Mouse (Mus musculus) small intestine, adult 2 months (tissue): ENCODE data around the gene Lat2. TPM values are rescaled to one million over a fixed set of nuclear protein-coding genes. Genes with fewer than 3 reads are reported as not detected.

Experiments
- H3K27ac ChIP-seq: fragments of 200-500 bp; 2 replicates; pipeline ENCODE4 v1.5.1; 2012; ENCODE audit warnings: low read depth, low read length, control low read depth, inconsistent platforms; ENCODE audit not compliant: insufficient read depth
- H3K27me3 ChIP-seq: fragments of 200-500 bp; 2 replicates; pipeline ENCODE4 v1.6.1; 2012; ENCODE audit warnings: mild to moderate bottlenecking, moderate library complexity, low read length, inconsistent platforms; ENCODE audit not compliant: control insufficient read depth, insufficient read depth
- H3K36me3 ChIP-seq: fragments of 200-500 bp; 2 replicates; pipeline ENCODE4 v1.6.1; 2012; ENCODE audit warnings: mild to moderate bottlenecking, low read length, control low read depth, inconsistent platforms; ENCODE audit not compliant: control insufficient read depth, insufficient read depth
- H3K4me1 ChIP-seq: fragments of 200-500 bp; 2 replicates; pipeline ENCODE4 v1.6.1; 2012; ENCODE audit warnings: low read length, inconsistent platforms, mixed read lengths; ENCODE audit not compliant: control insufficient read depth, insufficient read depth, insufficient read length
- H3K4me3 ChIP-seq: fragments of 200-500 bp; 2 replicates; pipeline ENCODE4 v1.5.1; 2012; ENCODE audit warnings: low read depth, mild to moderate bottlenecking, control low read depth, inconsistent platforms, low read length, moderate library complexity
- CTCF ChIP-seq: fragments of 200-500 bp; IDR thresholded peaks from 2 replicates; pipeline ENCODE4 v1.5.1; 2012; ENCODE audit warnings: low read depth, mild to moderate bottlenecking, control low read depth, inconsistent platforms, low read length, moderate library complexity, mixed read lengths; ENCODE audit not compliant: insufficient replicate concordance, insufficient read length; ENCODE audit errors: extremely low read depth
- POLR2A ChIP-seq: fragments of 200-500 bp; IDR thresholded peaks from 2 replicates; pipeline ENCODE4 v1.6.1; 2012; ENCODE audit warnings: low read depth, mild to moderate bottlenecking, control low read depth, inconsistent platforms, low read length, moderate library complexity
- WGBS: fragments of 180-500 bp; shearing (Covaris S2); methylation state at CpG from one replicate; pipeline ENCODE4 v1.1.7; 2018; 5-methylcytosine and 5-hydroxymethylcytosine counted together
- polyA plus RNA-seq: library from polyadenylated mRNA; depleted of rRNA; stranded (reverse); fragments of >200 nt; gene quantifications from 2 replicates; pipeline ENCODE4 v1.2.3, GENCODE M21; 2012

Gene Lat2
- polyA plus RNA-seq, 1 experiment: 6.9 TPM

GRCm38 (mm10) chr5:134614296-134614695 is 529 bp downstream of the Lat2 start:
- Histone ChIP-seq H3K27ac (peak overlapping the region; percentile 62), H3K4me3 (peak overlapping the region; percentile 57), H3K36me3 (peaks cover 10% of the 10 kb centered on the region), H3K4me1 (peaks cover 3% of the 10 kb centered on the region; the same call in 1 of the 2 replicates), H3K27me3 (no peaks in the 10 kb centered on the region)
- 84% methylated on average over 8 of the region's 8 CpGs for WGBS
- TF ChIP-seq CTCF (no peak), POLR2A (no peak)

- WGBS: 78% methylated on average over 9 of the region's 9 CpGs
- H3K4me3 ChIP-seq: peak overlapping the region; percentile 57
Measured at GRCm38 (mm10) chr5:134613727-134614126, 1.1 kb downstream of the Lat2 start.

GRCm38 (mm10) chr5:134611810-134612521 is 2.9 kb downstream of the Lat2 start:
- no peaks in the 10 kb centered on the region for H3K36me3 ChIP-seq
- WGBS: 42% methylated on average over 8 of the region's 8 CpGs
- H3K27me3 ChIP-seq: no peaks in the 10 kb centered on the region
- H3K27ac ChIP-seq: no peak overlapping the region
- H3K4me3 ChIP-seq: no peak overlapping the region
- TF ChIP-seq POLR2A: no peak
- TF ChIP-seq CTCF: no peak
- H3K4me1 ChIP-seq: peaks cover 3% of the 10 kb centered on the region; the same call in 1 of the 2 replicates

More at GRCm38 (mm10) chr5:134613727-134614126, 1.1 kb downstream of the Lat2 start:
- Histone ChIP-seq H3K4me1 (peaks cover 3% of the 10 kb centered on the region; the same call in 1 of the 2 replicates), H3K27me3 (no peaks in the 10 kb centered on the region), H3K27ac (peak overlapping the region; percentile 62), H3K36me3 (peaks cover 4% of the 10 kb centered on the region)
- TF ChIP-seq CTCF (no peak), POLR2A (no peak; the same call in 1 of the 2 replicates)

GRCm38 (mm10) chr5:134609916-134610643 is 4.7 kb downstream of the Lat2 start:
- TF ChIP-seq CTCF: no peak
- no peaks in the 10 kb centered on the region for H3K36me3 ChIP-seq
- WGBS: 73% methylated on average over 12 of the region's 12 CpGs
- H3K4me1 ChIP-seq: peaks cover 7% of the 10 kb centered on the region
- no peak overlapping the region for H3K27ac ChIP-seq
- H3K27me3 ChIP-seq: no peaks in the 10 kb centered on the region
- H3K4me3 ChIP-seq: no peak overlapping the region

- WGBS: 66% methylated on average over 5 of the region's 5 CpGs
- Histone ChIP-seq H3K4me1 (peaks cover 7% of the 10 kb centered on the region), H3K27ac (peak overlapping the region; percentile 45), H3K36me3 (no peaks in the 10 kb centered on the region), H3K27me3 (no peaks in the 10 kb centered on the region), H3K4me3 (no peak overlapping the region)
- no peak for TF ChIP-seq CTCF
- TF ChIP-seq POLR2A: no peak
Measured at GRCm38 (mm10) chr5:134607121-134607520, 7.7 kb downstream of the Lat2 start.

- TF ChIP-seq CTCF: no peak
- TF ChIP-seq POLR2A: no peak
- Histone ChIP-seq H3K27ac (peak overlapping the region; percentile 45), H3K4me1 (peaks cover 4% of the 10 kb centered on the region)
Measured at GRCm38 (mm10) chr5:134606314-134606713, 8.5 kb downstream of the Lat2 start.

GRCm38 (mm10) chr5:134604376-134604775 is 10.4 kb downstream of the Lat2 start:
- peaks cover 4% of the 10 kb centered on the region for H3K4me1 ChIP-seq
- no peaks in the 10 kb centered on the region for H3K36me3 ChIP-seq
- 88% methylated on average over 11 of the region's 11 CpGs for WGBS
- no peak overlapping the region for H3K27ac ChIP-seq
- no peak overlapping the region for H3K4me3 ChIP-seq
- TF ChIP-seq CTCF (no peak), POLR2A (no peak)
- H3K27me3 ChIP-seq: no peaks in the 10 kb centered on the region

More at GRCm38 (mm10) chr5:134606314-134606713, 8.5 kb downstream of the Lat2 start:
- Histone ChIP-seq H3K27me3 (no peaks in the 10 kb centered on the region), H3K4me3 (no peak overlapping the region), H3K36me3 (no peaks in the 10 kb centered on the region)
